Mouse (Mus musculus) heart, embryonic 15.5 days (tissue): ENCODE data around the gene Dhh. TPM values are rescaled to one million over a fixed set of nuclear protein-coding genes. Genes with fewer than 3 reads are reported as not detected.
"Not testable (repeated sequence)": the region's sequence is repeated elsewhere in the genome, so short reads cannot be mapped to it uniquely, and the experiment has no call there.

Experiments used
- ATAC-seq: fragments of 200-750 bp; cut with Nextera tagmentation; replicated peaks from 2 replicates; pipeline ENCODE4 v1.8.0; 2017; ENCODE audit warnings: low read depth, moderate TSS enrichment; ENCODE audit not compliant: insufficient number of reproducible peaks, insufficient read depth, low FRiP score
- H3K27ac ChIP-seq: fragments of 300-500 bp; sonication (generic); 2 replicates; pipeline ENCODE4 v1.5.1; 2015; ENCODE audit warnings: mild to moderate bottlenecking, inconsistent platforms
- H3K27me3 ChIP-seq: fragments of 300-500 bp; sonication (generic); 2 replicates; pipeline ENCODE4 v1.6.1; 2015; ENCODE audit warnings: inconsistent platforms
- H3K36me3 ChIP-seq: fragments of 300-500 bp; sonication (generic); 2 replicates; pipeline ENCODE4 v1.6.1; 2015; ENCODE audit warnings: mild to moderate bottlenecking, inconsistent platforms
- H3K4me1 ChIP-seq: fragments of 300-500 bp; sonication (generic); replicated peaks from 2 replicates; pipeline ENCODE4 v1.6.1; 2015; ENCODE audit warnings: inconsistent platforms
- H3K4me2 ChIP-seq: fragments of 300-500 bp; sonication (generic); 2 replicates; pipeline ENCODE4 v1.6.1; 2015; ENCODE audit warnings: inconsistent platforms, mild to moderate bottlenecking, moderate library complexity
- H3K4me3 ChIP-seq: fragments of 300-500 bp; sonication (generic); 2 replicates; pipeline ENCODE4 v1.5.1; 2015; ENCODE audit warnings: mild to moderate bottlenecking, inconsistent platforms
- H3K9ac ChIP-seq: fragments of 300-500 bp; sonication (generic); 2 replicates; pipeline ENCODE4 v1.6.1; 2015; ENCODE audit warnings: mild to moderate bottlenecking, inconsistent platforms
- H3K9me3 ChIP-seq: fragments of 300-500 bp; sonication (generic); replicated peaks from 2 replicates; pipeline ENCODE4 v1.6.1; 2016; ENCODE audit warnings: inconsistent platforms
- WGBS: fragments of 180-500 bp; shearing (Covaris S2); methylation state at CpG from one replicate; pipeline ENCODE4 v1.1.7; 2015; ENCODE audit warnings: mixed read lengths; 5-methylcytosine and 5-hydroxymethylcytosine counted together
- polyA plus RNA-seq: library from polyadenylated mRNA; unstranded; fragments of >200 nt; fragmentation: Nextera tagmentation; extraction: Ambion mirVana; gene quantifications from 2 replicates; pipeline ENCODE4 v1.2.1, GENCODE M21; 2015

The Dhh gene
- polyA plus RNA-seq, 1 experiment from 2014 or later: 2.1 TPM

DNA sequence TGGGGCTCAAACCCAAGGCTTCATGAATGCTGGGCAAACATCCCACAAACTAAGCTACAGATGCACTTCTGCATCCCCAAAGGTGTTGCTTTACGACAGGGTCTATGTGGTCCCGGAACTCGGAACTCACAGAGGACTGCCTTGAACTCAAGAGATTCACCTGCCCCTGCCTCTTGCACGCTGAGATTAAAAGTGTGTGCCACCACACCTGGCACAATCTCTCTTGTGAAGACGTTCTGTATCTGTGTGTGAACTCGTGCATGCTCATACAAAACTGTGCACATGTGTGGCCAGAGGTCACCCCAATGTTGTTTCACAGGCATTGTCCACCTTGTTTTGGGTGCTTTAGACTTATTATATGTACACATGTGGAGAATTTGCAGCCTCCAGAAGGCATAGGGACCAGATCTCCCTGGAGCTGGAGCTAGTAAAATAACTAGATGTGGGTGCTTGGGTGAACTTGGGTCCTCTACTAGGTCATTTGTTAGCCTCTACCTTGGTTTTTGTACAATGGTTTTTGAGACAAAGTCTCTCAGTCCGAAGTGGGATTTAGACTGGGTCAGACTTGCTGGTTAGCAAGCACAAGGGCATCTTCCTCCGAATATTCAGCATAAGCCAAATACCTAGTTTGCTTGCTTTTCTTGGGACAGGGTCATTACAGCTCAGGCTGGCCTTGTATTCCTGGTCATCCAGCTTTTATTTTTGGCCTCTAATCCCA lies 31.8 kb upstream of the Dhh start:
- Histone ChIP-seq H3K4me2 (no peak overlapping the region), H3K9me3 (no peaks in the 10 kb centered on the region), H3K4me1 (peaks cover 15% of the 10 kb centered on the region), H3K36me3 (peaks cover 6% of the 10 kb centered on the region), H3K4me3 (no peak overlapping the region), H3K27ac (peak overlapping the region; percentile 22; the same call in 1 of the 2 replicates), H3K27me3 (no peaks in the 10 kb centered on the region), H3K9ac (no peak overlapping the region)
- no peak for ATAC-seq
- WGBS: 52% methylated on average over 8 of the region's 8 CpGs

DNA sequence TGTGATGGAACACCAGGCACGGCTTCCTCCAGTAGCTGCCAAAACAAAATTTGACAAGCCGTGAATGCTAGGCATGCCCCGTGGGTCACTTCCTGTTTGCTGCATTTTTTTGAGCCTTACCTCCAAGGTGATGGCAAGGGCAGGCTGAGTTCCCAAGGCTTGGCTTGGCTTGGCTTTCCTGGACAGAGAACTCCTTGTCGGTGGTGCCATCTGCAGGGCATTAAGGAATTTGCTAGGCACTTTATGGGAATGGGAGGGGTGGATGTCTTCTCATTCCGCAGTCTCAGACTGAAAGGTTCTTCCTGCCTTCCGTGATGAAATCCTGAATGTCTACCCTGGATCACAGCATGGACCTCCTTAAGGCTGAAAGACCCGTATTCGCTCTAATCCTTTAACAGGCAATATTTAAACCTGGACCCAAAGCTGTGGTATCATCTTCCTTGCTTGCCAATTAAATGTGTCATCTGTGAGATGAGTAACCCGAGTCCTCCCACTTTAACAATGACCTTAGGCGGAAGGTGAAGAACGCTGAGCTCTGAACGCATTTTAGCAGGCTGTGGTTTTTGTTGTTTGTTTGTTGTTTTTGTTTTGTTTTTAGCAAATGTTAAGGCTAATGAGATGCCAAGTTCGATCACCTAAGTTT lies 30.4 kb upstream of the Dhh start:
- Histone ChIP-seq H3K4me1 (peaks cover 11% of the 10 kb centered on the region), H3K9ac (no peak overlapping the region), H3K4me3 (no peak overlapping the region), H3K27me3 (no peaks in the 10 kb centered on the region), H3K4me2 (no peak overlapping the region), H3K27ac (peak overlapping the region; percentile 54), H3K36me3 (peaks cover 6% of the 10 kb centered on the region), H3K9me3 (no peaks in the 10 kb centered on the region)
- WGBS: 16% methylated on average over 13 of the region's 13 CpGs
- ATAC-seq: peak; percentile 70

DNA sequence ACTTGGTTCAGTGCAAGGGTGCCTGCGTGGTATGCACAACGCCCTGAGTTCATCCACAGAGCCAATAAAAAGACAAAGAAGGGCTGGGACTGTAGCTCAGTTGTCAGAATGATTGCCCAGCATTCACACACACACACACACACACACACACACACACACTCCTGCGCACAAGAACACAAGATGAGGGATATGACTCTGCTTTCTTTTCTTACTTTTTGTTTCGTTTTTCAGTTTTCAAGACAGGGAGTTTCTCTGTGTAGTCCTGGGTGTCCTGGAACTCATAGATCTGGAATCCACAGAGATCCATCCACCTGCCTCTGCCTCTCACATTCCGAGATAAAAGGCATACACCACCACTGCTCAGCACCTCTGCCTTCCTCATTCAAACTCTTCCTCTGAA lies 29.2 kb upstream of the Dhh start:
- Histone ChIP-seq H3K4me1 (peaks cover 7% of the 10 kb centered on the region), H3K27me3 (no peaks in the 10 kb centered on the region), H3K4me2 (no peak overlapping the region), H3K9ac (no peak overlapping the region), H3K36me3 (peaks cover 6% of the 10 kb centered on the region), H3K4me3 (no peak overlapping the region), H3K9me3 (no peaks in the 10 kb centered on the region), H3K27ac (no peak overlapping the region)
- ATAC-seq: no peak
- 77% methylated on average over 5 of the region's 5 CpGs for WGBS

DNA sequence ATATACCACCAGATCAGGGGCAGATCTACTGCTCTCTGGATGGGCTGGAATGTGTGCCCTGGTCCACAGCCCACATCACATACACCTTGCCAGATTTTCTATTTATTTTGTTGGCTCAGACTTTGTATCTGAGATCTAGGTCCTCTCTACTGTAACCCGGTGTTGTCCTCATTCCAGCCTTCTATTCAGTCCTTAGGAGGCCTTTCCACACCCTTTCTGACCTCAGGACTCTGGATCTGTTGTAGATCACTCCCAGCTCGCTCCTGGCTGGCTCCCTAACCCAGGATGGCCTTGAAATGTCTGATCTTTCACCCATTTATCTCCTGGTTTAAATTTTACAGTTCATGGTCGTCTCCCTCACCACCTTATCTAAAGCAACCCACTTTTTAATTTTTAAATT lies 26.3 kb upstream of the Dhh start:
- ATAC-seq: no peak
- Histone ChIP-seq H3K36me3 (no peaks in the 10 kb centered on the region), H3K4me1 (peaks cover 2% of the 10 kb centered on the region; the same call in 1 of the 2 replicates), H3K9ac (no peak overlapping the region), H3K4me3 (no peak overlapping the region), H3K27ac (no peak overlapping the region), H3K4me2 (no peak overlapping the region), H3K9me3 (no peaks in the 10 kb centered on the region), H3K27me3 (no peaks in the 10 kb centered on the region)
- 56% methylated on average over 3 of the region's 3 CpGs for WGBS

DNA sequence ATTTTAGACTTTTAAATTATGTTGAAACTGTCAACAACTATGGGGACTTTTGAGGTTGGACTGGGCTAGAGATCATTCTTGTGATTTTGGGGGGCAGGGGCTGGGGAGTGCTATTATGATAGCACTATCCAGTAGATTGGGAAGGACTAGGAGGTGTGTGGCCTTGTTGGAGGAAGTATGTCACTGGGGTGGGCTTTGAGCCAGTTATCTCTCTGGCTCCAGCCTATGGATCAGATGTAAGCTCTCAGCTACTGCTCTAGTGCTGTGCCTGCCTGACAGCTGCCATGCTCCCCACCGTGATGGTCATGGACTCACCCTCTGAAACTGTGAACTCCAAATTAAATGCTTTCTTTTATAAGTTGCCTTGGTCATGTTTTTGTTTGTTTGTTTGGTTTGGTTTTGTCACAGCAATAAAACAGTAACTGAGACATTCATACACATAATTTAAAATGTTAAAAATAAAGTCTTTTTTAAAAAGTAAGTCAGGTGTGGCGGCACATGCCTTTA lies 24.7 kb upstream of the Dhh start:
- Histone ChIP-seq H3K9me3 (no peaks in the 10 kb centered on the region), H3K36me3 (no peaks in the 10 kb centered on the region), H3K9ac (no peak overlapping the region), H3K4me3 (no peak overlapping the region), H3K4me2 (no peak overlapping the region), H3K27me3 (no peaks in the 10 kb centered on the region), H3K4me1 (peaks cover 5% of the 10 kb centered on the region), H3K27ac (no peak overlapping the region)
- ATAC-seq: no peak
- WGBS: 77% methylated on average over 2 of the region's 2 CpGs

DNA sequence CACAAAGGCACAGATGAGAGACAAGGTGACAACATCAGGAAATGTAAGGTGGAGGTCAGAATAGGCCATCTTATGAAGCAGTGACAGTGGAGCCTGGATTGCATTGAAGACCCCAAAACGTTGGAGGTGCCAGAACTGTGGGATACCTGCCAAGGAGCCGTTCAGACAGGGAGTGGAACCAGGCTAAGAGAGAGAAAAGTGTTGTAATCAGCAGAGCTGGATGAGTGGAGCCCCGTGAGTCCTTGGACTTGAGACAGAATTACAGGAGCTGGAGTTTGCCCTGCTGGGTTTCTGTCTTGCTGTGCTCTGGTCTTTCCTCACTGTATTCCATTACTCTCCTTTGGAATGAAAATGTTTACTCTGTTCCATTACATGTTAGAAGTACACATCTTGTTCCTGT lies 24.2 kb upstream of the Dhh start:
- no peak overlapping the region for H3K9ac ChIP-seq
- H3K9me3 ChIP-seq: no peaks in the 10 kb centered on the region
- no peak overlapping the region for H3K4me3 ChIP-seq
- H3K36me3 ChIP-seq: no peaks in the 10 kb centered on the region
- peaks cover 5% of the 10 kb centered on the region for H3K4me1 ChIP-seq
- 41% methylated on average over 3 of the region's 3 CpGs for WGBS
- H3K27ac ChIP-seq: no peak overlapping the region
- no peak for ATAC-seq
- no peaks in the 10 kb centered on the region for H3K27me3 ChIP-seq
- H3K4me2 ChIP-seq: no peak overlapping the region

DNA sequence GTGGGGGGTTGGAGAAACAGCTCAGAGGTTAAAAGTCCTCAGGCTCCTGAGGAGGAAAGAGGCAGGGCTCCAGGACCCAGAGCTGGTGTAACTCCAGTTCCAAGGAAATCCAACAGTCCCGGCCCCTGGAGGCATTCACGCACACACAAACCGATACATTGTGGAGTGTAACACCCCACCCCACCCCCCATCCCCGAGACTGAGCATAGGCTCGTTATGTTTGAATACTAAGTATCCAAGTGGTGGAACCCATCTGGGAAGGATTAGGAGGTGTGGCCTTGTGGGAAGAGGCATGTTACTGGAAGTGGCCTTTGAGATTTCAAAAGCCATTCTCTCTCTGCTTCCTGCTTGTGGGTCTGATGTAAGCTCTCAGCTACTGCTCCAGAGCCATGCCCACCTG lies 23.2 kb upstream of the Dhh start:
- Histone ChIP-seq H3K9ac (no peak overlapping the region), H3K27me3 (no peaks in the 10 kb centered on the region), H3K9me3 (no peaks in the 10 kb centered on the region), H3K36me3 (no peaks in the 10 kb centered on the region), H3K27ac (no peak overlapping the region), H3K4me2 (no peak overlapping the region), H3K4me3 (no peak overlapping the region), H3K4me1 (peaks cover 11% of the 10 kb centered on the region)
- 83% methylated on average over 5 of the region's 5 CpGs for WGBS
- ATAC-seq: no peak

DNA sequence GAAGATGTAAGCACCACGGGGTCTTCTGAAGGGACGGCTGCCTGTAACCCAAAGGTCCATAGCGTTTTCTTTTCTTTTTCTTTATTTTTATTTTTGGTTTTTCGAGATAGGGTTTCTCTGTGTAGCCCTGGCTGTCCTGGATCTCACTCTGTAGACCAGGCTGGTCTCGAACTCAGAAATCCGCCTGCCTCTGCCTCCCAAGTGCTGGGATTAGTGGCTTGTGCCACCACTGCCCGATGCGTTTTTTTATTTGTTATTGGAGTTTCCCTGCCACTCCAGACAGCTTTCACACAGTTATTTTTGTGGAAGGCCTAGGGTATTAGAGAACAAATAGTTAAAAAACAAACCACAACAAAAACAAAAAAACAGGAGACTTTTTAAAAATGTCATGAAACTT lies 20.2 kb upstream of the Dhh start:
- H3K4me2 ChIP-seq: peak overlapping the region; percentile 62
- not testable (repeated sequence) for H3K9me3 ChIP-seq, H3K27me3 ChIP-seq, ATAC-seq, H3K36me3 ChIP-seq
- H3K9ac ChIP-seq: peak overlapping the region; percentile 53
- H3K27ac ChIP-seq: peak overlapping the region; percentile 71
- WGBS: 16% methylated on average over 8 of the region's 8 CpGs
- peaks cover 26% of the 10 kb centered on the region for H3K4me1 ChIP-seq
- H3K4me3 ChIP-seq: peak overlapping the region; percentile 84

DNA sequence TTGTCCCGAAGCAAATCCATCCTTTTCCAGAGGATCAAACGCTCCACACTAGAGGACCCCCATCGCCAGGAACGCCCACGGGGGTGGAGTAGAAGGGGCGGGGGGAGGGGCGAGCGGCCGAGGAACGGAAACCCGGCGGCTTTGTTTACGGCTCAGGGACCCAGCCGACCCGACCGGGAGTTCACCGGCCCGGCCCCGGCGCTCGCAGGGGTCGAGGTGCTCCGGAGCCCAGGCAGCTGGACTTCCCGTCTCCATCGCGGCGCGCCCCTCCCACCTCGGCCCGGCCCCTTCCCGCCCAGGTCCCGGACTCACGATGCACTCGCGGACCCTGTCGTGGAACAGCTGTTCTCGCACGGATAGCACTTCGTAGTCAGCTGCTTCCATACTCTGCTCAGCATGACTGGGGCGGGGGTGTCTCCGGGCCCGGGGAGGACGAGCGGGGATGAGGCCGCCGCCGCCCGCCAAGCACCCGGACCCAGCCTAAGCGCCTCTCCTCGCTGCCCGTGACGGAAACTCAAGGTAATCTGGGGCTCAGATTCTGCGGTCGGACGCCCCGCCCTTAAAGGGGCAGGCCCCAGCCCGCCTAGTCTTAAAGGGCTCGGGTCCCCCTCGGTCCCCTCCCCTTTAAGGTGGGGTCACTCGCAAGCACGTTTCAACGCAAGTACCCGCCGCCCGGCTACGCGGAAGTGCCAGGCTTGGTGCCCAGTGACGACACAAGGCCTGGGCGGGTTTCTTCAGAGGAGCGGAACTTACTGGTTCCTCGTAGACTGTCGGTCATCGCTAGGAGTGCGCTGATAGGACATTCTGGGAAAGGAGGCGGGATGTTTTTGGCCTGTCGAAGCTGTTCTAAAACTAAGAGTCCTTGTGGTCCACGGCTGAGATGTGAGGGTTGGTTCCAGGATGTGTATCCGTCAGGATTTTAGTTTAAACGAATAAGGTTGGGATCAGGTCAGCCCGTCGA lies 19.5 kb upstream of the Dhh start, which contains the start of gene Lmbr1l:
Lmbr1l (minus strand) TSS at position 694 of the 961 bp plus-strand sequence.
- Histone ChIP-seq H3K4me3 (peak within 1 kb of the TSS; percentile 84), H3K9me3 (no peaks in the 10 kb centered on the region), H3K27me3 (no peaks in the 10 kb centered on the region), H3K4me1 (peaks cover 26% of the 10 kb centered on the region), H3K27ac (peak within 1 kb of the TSS; percentile 95), H3K9ac (peak within 1 kb of the TSS; percentile 85), H3K4me2 (peak within 1 kb of the TSS; percentile 67), H3K36me3 (peaks cover 4% of the 10 kb centered on the region)
- ATAC-seq: peak; percentile 99
- WGBS: under 1% methylated on average over 73 of the region's 82 CpGs

DNA sequence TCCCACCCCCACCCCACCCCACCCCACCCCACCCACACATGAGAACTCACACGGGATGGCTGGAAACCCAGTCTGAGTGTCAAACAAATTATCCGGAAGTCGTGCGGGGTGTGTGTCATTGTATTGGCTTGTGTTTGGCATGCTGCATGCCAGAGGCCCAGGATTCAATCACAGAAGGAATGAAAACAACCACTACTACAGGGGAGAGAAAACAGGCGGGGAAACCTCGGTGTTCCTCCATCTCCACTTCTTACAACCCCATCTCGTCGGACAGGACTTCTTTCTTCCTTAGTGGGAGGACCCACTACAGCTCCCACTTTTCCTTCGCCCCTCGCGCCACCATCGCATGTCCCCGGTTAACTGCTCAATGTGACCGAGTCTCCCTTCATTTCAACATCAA lies 18.8 kb upstream of the Dhh start:
- H3K9ac ChIP-seq: peak overlapping the region; percentile 85
- peaks cover 12% of the 10 kb centered on the region for H3K36me3 ChIP-seq
- no peaks in the 10 kb centered on the region for H3K9me3 ChIP-seq
- peak overlapping the region; percentile 95 for H3K27ac ChIP-seq
- no peaks in the 10 kb centered on the region for H3K27me3 ChIP-seq
- ATAC-seq: no peak
- peak overlapping the region; percentile 84 for H3K4me3 ChIP-seq
- peak overlapping the region; percentile 67 for H3K4me2 ChIP-seq
- peaks cover 26% of the 10 kb centered on the region for H3K4me1 ChIP-seq
- 0% methylated on average over 14 of the region's 14 CpGs for WGBS

DNA sequence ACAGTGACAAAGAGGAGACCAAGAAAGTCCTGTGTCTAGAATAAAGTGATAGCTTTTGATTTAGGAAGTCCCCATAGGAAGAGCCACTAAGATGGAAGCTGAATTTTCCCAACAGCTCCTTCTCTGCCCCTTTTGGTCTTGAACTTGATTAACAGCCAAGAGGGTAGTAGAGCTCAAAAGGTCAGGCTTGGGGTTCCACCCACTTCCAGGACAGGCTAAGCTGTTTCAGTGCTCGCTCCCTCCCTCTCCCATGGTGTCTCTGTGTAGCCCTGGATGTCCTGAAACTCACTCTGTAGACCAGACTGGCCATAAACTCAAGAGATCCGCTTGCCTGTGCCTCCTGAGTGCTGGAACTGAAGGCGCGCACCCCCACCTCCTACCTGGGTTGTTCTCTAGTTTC lies 17.7 kb upstream of the Dhh start:
- 94% methylated on average over 4 of the region's 4 CpGs for WGBS
- Histone ChIP-seq H3K9me3 (no peaks in the 10 kb centered on the region), H3K4me3 (no peak overlapping the region), H3K4me1 (peaks cover 26% of the 10 kb centered on the region), H3K27ac (no peak overlapping the region), H3K4me2 (peak overlapping the region; percentile 67), H3K9ac (no peak overlapping the region), H3K27me3 (no peaks in the 10 kb centered on the region), H3K36me3 (peaks cover 22% of the 10 kb centered on the region)
- ATAC-seq: no peak
